Comparison of ENCODE assay signal across 13 mouse cellular contexts in the genomic region with DNA sequence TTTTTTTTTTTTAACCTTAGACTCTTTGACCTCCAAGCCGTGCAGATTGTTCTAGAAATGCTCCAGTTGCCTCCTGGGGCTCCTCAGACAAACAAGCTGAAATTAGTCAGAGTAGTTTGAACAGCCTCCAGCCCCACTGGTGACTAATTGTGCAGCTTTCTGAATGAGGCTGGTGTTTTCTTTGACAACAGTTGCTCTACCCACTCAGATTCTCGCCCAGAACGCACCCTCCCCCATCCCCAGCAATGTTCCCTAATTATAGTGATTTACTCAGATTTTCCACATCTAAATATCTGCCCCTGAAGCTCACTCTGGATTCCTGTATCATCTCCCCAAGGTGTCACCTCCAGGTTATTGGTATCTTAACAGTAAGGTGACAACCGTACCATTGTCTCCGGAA.
DNase-seq lines count a peak whose midpoint lies in the region; ATAC-seq lines count a peak whose summit lies in the region.
"Had no signal": no experiment of that assay in that cellular context is flagged by ENCODE, and none has a peak within 500 bp of the region (broad histone marks: within the 10 kb centered on the region; RNA-seq: fewer than 3 reads in every experiment).

No protein-coding gene starts in this region.

- peaks cover 8% of the 10 kb centered on the region; the same call in 1 of the 2 replicates for H3K27me3 ChIP-seq in kidney, embryonic 15.5 days
- no peaks in the 10 kb centered on the region for H3K27me3 ChIP-seq in hindbrain, embryonic 16.5 days (replicated peaks; ENCODE audit: control insufficient read depth, insufficient read depth, low read length)
- H3K27me3 ChIP-seq: forebrain, embryonic 15.5 days had no signal

- H3K9ac ChIP-seq in kidney, embryonic 15.5 days: no peak overlapping the region
- no peak overlapping the region for H3K9ac ChIP-seq in hindbrain, embryonic 16.5 days (ENCODE audit: low read depth, low read length)
- H3K9ac ChIP-seq: forebrain, embryonic 15.5 days had no signal

- ATAC-seq in kidney, embryonic 15.5 days (replicated peaks; ENCODE audit: low FRiP score): no peak
- ATAC-seq in hindbrain, embryonic 16.5 days: no peak
- ATAC-seq in megakaryocyte, adult 5-6 weeks (ENCODE audit: poor library complexity, severe bottlenecking): no peak
- ATAC-seq: forebrain, embryonic 15.5 days had no signal

- no peak overlapping the region for H3K27ac ChIP-seq in kidney, embryonic 15.5 days
- no peak overlapping the region for H3K27ac ChIP-seq in hindbrain, embryonic 16.5 days (ENCODE audit: low read depth, low read length)
- H3K27ac ChIP-seq: forebrain, embryonic 15.5 days; limb, embryonic 10.5 days had no signal

- intact Hi-C loops in left cerebral cortex, postnatal 25 days (cut with DNase I): no loop called here

- H3K9me3 ChIP-seq in kidney, embryonic 15.5 days (replicated peaks): no peaks in the 10 kb centered on the region
- no peaks in the 10 kb centered on the region for H3K9me3 ChIP-seq in hindbrain, embryonic 16.5 days (ENCODE audit: control insufficient read depth, low read length)
- H3K9me3 ChIP-seq: forebrain, embryonic 15.5 days; limb, embryonic 10.5 days had no signal

- H3K4me1 ChIP-seq in kidney, embryonic 15.5 days: 0 out of 2 replicates have a peak, but pooled peaks cover 2% of the 10 kb centered on the region
- no peaks in the 10 kb centered on the region for H3K4me1 ChIP-seq in hindbrain, embryonic 16.5 days (ENCODE audit: control insufficient read depth, insufficient read depth, low read depth, low read length)

- no peak overlapping the region for H3K4me3 ChIP-seq in kidney, embryonic 15.5 days (replicated peaks)
- no peak overlapping the region for H3K4me3 ChIP-seq in hindbrain, embryonic 16.5 days (ENCODE audit: low read length)
- H3K4me3 ChIP-seq: forebrain, embryonic 15.5 days; limb, embryonic 10.5 days had no signal

- H3K4me2 ChIP-seq in kidney, embryonic 15.5 days: no peak overlapping the region
- no peak overlapping the region for H3K4me2 ChIP-seq in hindbrain, embryonic 16.5 days (ENCODE audit: low read length)
- H3K4me2 ChIP-seq: forebrain, embryonic 15.5 days had no signal

- DNase-seq in kidney, adult 11 months: peak; percentile 15
- DNase-seq in adipocyte (ENCODE audit: low spot score): peak; percentile 45
- peak; percentile 75 for DNase-seq in layer of hippocampus, adult 11-12 months (ENCODE audit: low spot score)
- DNase-seq in left cerebral cortex, postnatal 25 days (ENCODE audit: low spot score in 2 of 2): peak; percentile 60 to 91
- DNase-seq in thymus, adult 18-20 months: no peak
- DNase-seq: heart, postnatal 4 days; lung, adult 2 months; thymus, postnatal 14 days had no signal

- H3K36me3 ChIP-seq in kidney, embryonic 15.5 days: no peaks in the 10 kb centered on the region
- H3K36me3 ChIP-seq in hindbrain, embryonic 16.5 days (ENCODE audit: control insufficient read depth, insufficient read depth, low read length): no peaks in the 10 kb centered on the region
- H3K36me3 ChIP-seq: forebrain, embryonic 15.5 days; limb, embryonic 10.5 days had no signal

- WGBS in kidney, embryonic 15.5 days: 59% methylated on average over 5 of the region's 5 CpGs
- WGBS in hindbrain, embryonic 16.5 days: 54% methylated on average over 5 of the region's 5 CpGs

Comparison
In these comparisons a context has a peak if more than half of its experiments do, and no peak if none do; other contexts are left out.
1. DNase-seq: peak in kidney, adult 11 months (single experiment), adipocyte (single experiment), layer of hippocampus, adult 11-12 months (single experiment) and left cerebral cortex, postnatal 25 days (2 of 2); none in thymus, adult 18-20 months (0 of 2).